Mouse (Mus musculus) midbrain, embryonic 13.5 days (tissue): ENCODE data around the gene Dpep2nb. TPM values are rescaled to one million over a fixed set of nuclear protein-coding genes. Genes with fewer than 3 reads are reported as not detected.

ENCODE experiments used
- ATAC-seq: fragments of 200-750 bp; cut with Nextera tagmentation; 2 replicates; pipeline ENCODE4 v1.8.0; 2017; ENCODE audit warnings: mild to moderate bottlenecking, moderate TSS enrichment, moderate library complexity
- H3K27ac ChIP-seq: fragments of 300-500 bp; sonication (generic); 2 replicates; pipeline ENCODE4 v1.5.1; 2015; ENCODE audit warnings: inconsistent platforms, mild to moderate bottlenecking, moderate library complexity
- H3K27me3 ChIP-seq: fragments of 300-500 bp; sonication (generic); 2 replicates; pipeline ENCODE4 v1.6.1; 2015; ENCODE audit warnings: mild to moderate bottlenecking, inconsistent platforms
- H3K36me3 ChIP-seq: fragments of 300-500 bp; sonication (generic); 2 replicates; pipeline ENCODE4 v1.6.1; 2015; ENCODE audit warnings: mild to moderate bottlenecking, inconsistent platforms
- H3K4me1 ChIP-seq: fragments of 300-500 bp; sonication (generic); replicated peaks from 2 replicates; pipeline ENCODE4 v1.6.1; 2015; ENCODE audit warnings: inconsistent platforms
- H3K4me2 ChIP-seq: fragments of 300-500 bp; sonication (generic); replicated peaks from 2 replicates; pipeline ENCODE4 v1.6.1; 2015; ENCODE audit warnings: moderate library complexity, mild to moderate bottlenecking, inconsistent platforms
- H3K4me3 ChIP-seq: fragments of 300-500 bp; sonication (generic); replicated peaks from 2 replicates; pipeline ENCODE4 v1.5.1; 2015; ENCODE audit warnings: mild to moderate bottlenecking, inconsistent platforms
- H3K9ac ChIP-seq: fragments of 300-500 bp; sonication (generic); replicated peaks from 2 replicates; pipeline ENCODE4 v1.6.1; 2015; ENCODE audit warnings: mild to moderate bottlenecking, inconsistent platforms
- H3K9me3 ChIP-seq: fragments of 300-500 bp; sonication (generic); 2 replicates; pipeline ENCODE4 v1.6.1; 2016; ENCODE audit warnings: mild to moderate bottlenecking, inconsistent platforms
- WGBS: fragments of 180-500 bp; shearing (Covaris S2); methylation state at CpG from one replicate; pipeline ENCODE4 v1.1.7; 2015; 5-methylcytosine and 5-hydroxymethylcytosine counted together
- polyA plus RNA-seq: library from polyadenylated mRNA; unstranded; fragments of >200 nt; fragmentation: Nextera tagmentation; extraction: Ambion mirVana; gene quantifications from 2 replicates; pipeline ENCODE4 v1.2.1, GENCODE M21; 2015

Dpep2nb gene
- polyA plus RNA-seq, 1 experiment from 2014 or later = not detected

- Histone ChIP-seq H3K27ac (no peak overlapping the region), H3K4me1 (no peaks in the 10 kb centered on the region), H3K4me3 (no peak overlapping the region), H3K4me2 (no peak overlapping the region), H3K9ac (no peak overlapping the region), H3K27me3 (peaks cover 19% of the 10 kb centered on the region), H3K9me3 (no peaks in the 10 kb centered on the region), H3K36me3 (no peaks in the 10 kb centered on the region)
- no peak for ATAC-seq
- 76% methylated on average over 8 of the region's 8 CpGs for WGBS
These were observed 34.6 kb downstream of the Dpep2nb start for GRCm38 (mm10) chr8:105971019-105971720.

GRCm38 (mm10) chr8:105969367-105969766 is 36.4 kb downstream of the Dpep2nb start:
- Histone ChIP-seq H3K9ac (no peak overlapping the region), H3K27ac (no peak overlapping the region), H3K27me3 (peaks cover 37% of the 10 kb centered on the region), H3K4me3 (no peak overlapping the region), H3K36me3 (no peaks in the 10 kb centered on the region), H3K4me1 (peaks cover 11% of the 10 kb centered on the region), H3K9me3 (no peaks in the 10 kb centered on the region), H3K4me2 (no peak overlapping the region)
- ATAC-seq = no peak
- WGBS = 78% methylated on average over 1 of the region's 1 CpGs

- Histone ChIP-seq H3K9me3 (no peaks in the 10 kb centered on the region), H3K4me1 (peaks cover 11% of the 10 kb centered on the region), H3K27ac (no peak overlapping the region), H3K36me3 (no peaks in the 10 kb centered on the region), H3K27me3 (peaks cover 39% of the 10 kb centered on the region), H3K4me2 (no peak overlapping the region; the same call in 1 of the 2 replicates), H3K4me3 (no peak overlapping the region), H3K9ac (no peak overlapping the region)
- 8% methylated on average over 19 of the region's 19 CpGs for WGBS
- no peak for ATAC-seq
These were observed 39.0 kb downstream of the Dpep2nb start for GRCm38 (mm10) chr8:105966692-105967311.

GRCm38 (mm10) chr8:105965905-105966341 is 39.9 kb downstream of the Dpep2nb start, which contains the start of gene Slc12a4:
Gene Slc12a4, minus strand, starts transcription at chr8:105966097.
- H3K27ac ChIP-seq = no peak within 1 kb of the TSS

GRCm38 (mm10) chr8:105965266-105965904 is 40.4 kb downstream of the Dpep2nb start:
- Histone ChIP-seq H3K27me3 (peaks cover 39% of the 10 kb centered on the region), H3K9me3 (no peaks in the 10 kb centered on the region), H3K4me3 (peak overlapping the region; percentile 48), H3K9ac (peak overlapping the region; percentile 53), H3K4me2 (peak overlapping the region; percentile 63), H3K4me1 (peaks cover 11% of the 10 kb centered on the region), H3K27ac (no peak overlapping the region), H3K36me3 (no peaks in the 10 kb centered on the region)
- 4% methylated on average over 39 of the region's 40 CpGs for WGBS
- ATAC-seq = peak; percentile 50

More at GRCm38 (mm10) chr8:105965905-105966341, 39.9 kb downstream of the Dpep2nb start, which contains the start of gene Slc12a4:
- no peaks in the 10 kb centered on the region for H3K36me3 ChIP-seq
- no peaks in the 10 kb centered on the region for H3K9me3 ChIP-seq
- H3K4me3 ChIP-seq = peak within 1 kb of the TSS; percentile 48
- ATAC-seq = peak; percentile 67
- peaks cover 11% of the 10 kb centered on the region for H3K4me1 ChIP-seq
- H3K27me3 ChIP-seq = peaks cover 39% of the 10 kb centered on the region
- under 1% methylated on average over 44 of the region's 47 CpGs for WGBS
- peak within 1 kb of the TSS; percentile 53 for H3K9ac ChIP-seq
- peak within 1 kb of the TSS; percentile 63 for H3K4me2 ChIP-seq

- Histone ChIP-seq H3K36me3 (no peaks in the 10 kb centered on the region), H3K4me3 (peak overlapping the region; percentile 48), H3K4me1 (peaks cover 11% of the 10 kb centered on the region), H3K27me3 (peaks cover 39% of the 10 kb centered on the region), H3K27ac (no peak overlapping the region), H3K9ac (no peak overlapping the region), H3K9me3 (no peaks in the 10 kb centered on the region), H3K4me2 (peak overlapping the region; percentile 63)
- WGBS = 74% methylated on average over 12 of the region's 12 CpGs
- no peak for ATAC-seq
These were observed 41.1 kb downstream of the Dpep2nb start for GRCm38 (mm10) chr8:105964506-105965265.

GRCm38 (mm10) chr8:105961536-105961935 is 44.2 kb downstream of the Dpep2nb start:
- Histone ChIP-seq H3K4me2 (no peak overlapping the region), H3K4me3 (no peak overlapping the region), H3K27ac (no peak overlapping the region), H3K36me3 (no peaks in the 10 kb centered on the region), H3K27me3 (peaks cover 23% of the 10 kb centered on the region), H3K9ac (no peak overlapping the region), H3K9me3 (no peaks in the 10 kb centered on the region), H3K4me1 (peaks cover 11% of the 10 kb centered on the region)
- ATAC-seq = no peak
- 90% methylated on average over 10 of the region's 10 CpGs for WGBS

GRCm38 (mm10) chr8:105961101-105961500 is 44.7 kb downstream of the Dpep2nb start:
- no peak overlapping the region for H3K27ac ChIP-seq
- no peak overlapping the region for H3K9ac ChIP-seq
- H3K4me2 ChIP-seq = no peak overlapping the region
- no peak overlapping the region for H3K4me3 ChIP-seq
- no peaks in the 10 kb centered on the region for H3K36me3 ChIP-seq
- no peaks in the 10 kb centered on the region for H3K9me3 ChIP-seq
- 79% methylated on average over 14 of the region's 14 CpGs for WGBS
- no peak for ATAC-seq
- H3K4me1 ChIP-seq = peaks cover 11% of the 10 kb centered on the region
- peaks cover 19% of the 10 kb centered on the region for H3K27me3 ChIP-seq

GRCm38 (mm10) chr8:105959350-105959749 is 46.4 kb downstream of the Dpep2nb start:
- Histone ChIP-seq H3K4me2 (no peak overlapping the region), H3K27me3 (peaks cover 1% of the 10 kb centered on the region), H3K9me3 (no peaks in the 10 kb centered on the region), H3K4me3 (no peak overlapping the region), H3K27ac (no peak overlapping the region), H3K9ac (no peak overlapping the region), H3K36me3 (no peaks in the 10 kb centered on the region), H3K4me1 (no peaks in the 10 kb centered on the region)
- WGBS = 83% methylated on average over 7 of the region's 7 CpGs
- ATAC-seq = no peak

GRCm38 (mm10) chr8:105957813-105958212 is 48.0 kb downstream of the Dpep2nb start:
- 62% methylated on average over 2 of the region's 4 CpGs for WGBS
- no peak for ATAC-seq
- no peaks in the 10 kb centered on the region for H3K4me1 ChIP-seq
- no peaks in the 10 kb centered on the region for H3K9me3 ChIP-seq
- H3K36me3 ChIP-seq = no peaks in the 10 kb centered on the region
- no peak overlapping the region for H3K4me3 ChIP-seq
- no peak overlapping the region for H3K4me2 ChIP-seq
- H3K27ac ChIP-seq = no peak overlapping the region
- no peak overlapping the region for H3K9ac ChIP-seq
- H3K27me3 ChIP-seq = no peaks in the 10 kb centered on the region

GRCm38 (mm10) chr8:105956556-105956955 is 49.2 kb downstream of the Dpep2nb start:
- 95% methylated on average over 4 of the region's 4 CpGs for WGBS

More at GRCm38 (mm10) chr8:105956556-105956955, 49.2 kb downstream of the Dpep2nb start:
- no peaks in the 10 kb centered on the region for H3K9me3 ChIP-seq
- no peaks in the 10 kb centered on the region for H3K27me3 ChIP-seq
- no peak overlapping the region for H3K9ac ChIP-seq
- H3K4me3 ChIP-seq = no peak overlapping the region
- no peaks in the 10 kb centered on the region for H3K4me1 ChIP-seq
- no peak overlapping the region for H3K27ac ChIP-seq
- H3K4me2 ChIP-seq = no peak overlapping the region
- ATAC-seq = no peak
- H3K36me3 ChIP-seq = no peaks in the 10 kb centered on the region
